Mouse (Mus musculus) intestine, embryonic 15.5 days (tissue): Measurements from ENCODE around the gene Sirt2. TPM values are rescaled to one million over a fixed set of nuclear protein-coding genes. Genes with fewer than 3 reads are reported as not detected.

Experiments used
- ATAC-seq: fragments of 200-750 bp; cut with Nextera tagmentation; 2 replicates; pipeline ENCODE4 v1.8.0; 2017; ENCODE audit warnings: moderate TSS enrichment, moderate library complexity
- H3K27ac ChIP-seq: fragments of 300-500 bp; sonication (generic); 2 replicates; pipeline ENCODE4 v1.5.1; 2015; ENCODE audit warnings: mild to moderate bottlenecking, inconsistent platforms
- H3K27me3 ChIP-seq: fragments of 300-500 bp; sonication (generic); replicated peaks from 2 replicates; pipeline ENCODE4 v1.6.1; 2015; ENCODE audit warnings: inconsistent platforms
- H3K36me3 ChIP-seq: fragments of 300-500 bp; sonication (generic); 2 replicates; pipeline ENCODE4 v1.6.1; 2015; ENCODE audit warnings: inconsistent platforms
- H3K4me1 ChIP-seq: fragments of 300-500 bp; sonication (generic); replicated peaks from 2 replicates; pipeline ENCODE4 v1.6.1; 2015; ENCODE audit warnings: inconsistent platforms
- H3K4me2 ChIP-seq: fragments of 300-500 bp; sonication (generic); replicated peaks from 2 replicates; pipeline ENCODE4 v1.6.1; 2015; ENCODE audit warnings: mild to moderate bottlenecking, inconsistent platforms
- H3K4me3 ChIP-seq: fragments of 300-500 bp; sonication (generic); replicated peaks from 2 replicates; pipeline ENCODE4 v1.5.1; 2015; ENCODE audit warnings: inconsistent platforms
- H3K9ac ChIP-seq: fragments of 300-500 bp; sonication (generic); 2 replicates; pipeline ENCODE4 v1.6.1; 2015; ENCODE audit warnings: inconsistent platforms
- H3K9me3 ChIP-seq: fragments of 300-500 bp; sonication (generic); 2 replicates; pipeline ENCODE4 v1.6.1; 2016; ENCODE audit warnings: inconsistent platforms
- WGBS: fragments of 180-500 bp; shearing (Covaris S2); methylation state at CpG from one replicate; pipeline ENCODE4 v1.1.7; 2015; 5-methylcytosine and 5-hydroxymethylcytosine counted together
- polyA plus RNA-seq: library from polyadenylated mRNA; unstranded; fragments of >200 nt; fragmentation: Nextera tagmentation; extraction: Ambion mirVana; gene quantifications from 2 replicates; pipeline ENCODE4 v1.2.1, GENCODE M21; 2015

Gene Sirt2
- polyA plus RNA-seq, 1 experiment from 2014 or later = 54.9 TPM

GRCm38 (mm10) chr7:28769414-28769958 lies 3.0 kb downstream of the Sirt2 start:
- no peaks in the 10 kb centered on the region for H3K36me3 ChIP-seq
- ATAC-seq = no peak
- H3K27ac ChIP-seq = no peak overlapping the region
- 93% methylated on average over 9 of the region's 9 CpGs for WGBS
- no peak overlapping the region for H3K4me2 ChIP-seq
- H3K4me1 ChIP-seq = peaks cover 17% of the 10 kb centered on the region
- H3K27me3 ChIP-seq = no peaks in the 10 kb centered on the region
- no peak overlapping the region for H3K9ac ChIP-seq
- no peak overlapping the region for H3K4me3 ChIP-seq
- no peaks in the 10 kb centered on the region for H3K9me3 ChIP-seq

- H3K36me3 ChIP-seq = no peaks in the 10 kb centered on the region
- peaks cover 15% of the 10 kb centered on the region for H3K4me1 ChIP-seq
- no peak overlapping the region for H3K4me3 ChIP-seq
- no peak overlapping the region for H3K4me2 ChIP-seq
- H3K27ac ChIP-seq = no peak overlapping the region
- H3K27me3 ChIP-seq = no peaks in the 10 kb centered on the region
- no peak for ATAC-seq
- H3K9ac ChIP-seq = no peak overlapping the region
- H3K9me3 ChIP-seq = no peaks in the 10 kb centered on the region
- 83% methylated on average over 3 of the region's 3 CpGs for WGBS
These were observed 3.8 kb downstream of the Sirt2 start for GRCm38 (mm10) chr7:28770309-28770708.

- H3K4me1 ChIP-seq = peaks cover 10% of the 10 kb centered on the region
- no peak for ATAC-seq
- H3K27me3 ChIP-seq = no peaks in the 10 kb centered on the region
- H3K9me3 ChIP-seq = no peaks in the 10 kb centered on the region
- no peaks in the 10 kb centered on the region for H3K36me3 ChIP-seq
- no peak overlapping the region for H3K9ac ChIP-seq
- H3K27ac ChIP-seq = no peak overlapping the region
- WGBS = 90% methylated on average over 11 of the region's 11 CpGs
- no peak overlapping the region for H3K4me3 ChIP-seq
- no peak overlapping the region for H3K4me2 ChIP-seq
These were observed 5.3 kb downstream of the Sirt2 start for GRCm38 (mm10) chr7:28771867-28772266.

- no peaks in the 10 kb centered on the region for H3K36me3 ChIP-seq
- no peak overlapping the region for H3K9ac ChIP-seq
- no peak for ATAC-seq
- no peak overlapping the region for H3K27ac ChIP-seq
- H3K4me3 ChIP-seq = no peak overlapping the region
- no peaks in the 10 kb centered on the region for H3K9me3 ChIP-seq
- no peaks in the 10 kb centered on the region for H3K27me3 ChIP-seq
- H3K4me2 ChIP-seq = no peak overlapping the region
- no peaks in the 10 kb centered on the region for H3K4me1 ChIP-seq
- WGBS = 75% methylated on average over 3 of the region's 3 CpGs
These were observed 6.6 kb downstream of the Sirt2 start for GRCm38 (mm10) chr7:28773163-28773562.

- Histone ChIP-seq H3K27me3 (no peaks in the 10 kb centered on the region), H3K9me3 (no peaks in the 10 kb centered on the region), H3K27ac (no peak overlapping the region), H3K4me3 (no peak overlapping the region), H3K9ac (no peak overlapping the region), H3K4me1 (no peaks in the 10 kb centered on the region), H3K4me2 (no peak overlapping the region), H3K36me3 (no peaks in the 10 kb centered on the region)
- ATAC-seq = no peak
- whole genome bisulfite sequencing = 88% methylated on average over 12 of the region's 12 CpGs
These were observed 7.6 kb downstream of the Sirt2 start for GRCm38 (mm10) chr7:28774164-28774563.

GRCm38 (mm10) chr7:28775129-28775528 lies 8.6 kb downstream of the Sirt2 start:
- WGBS = 90% methylated on average over 7 of the region's 7 CpGs
- Histone ChIP-seq H3K4me3 (no peak overlapping the region), H3K36me3 (no peaks in the 10 kb centered on the region), H3K9me3 (no peaks in the 10 kb centered on the region), H3K27ac (no peak overlapping the region), H3K9ac (no peak overlapping the region), H3K4me1 (peaks cover under 1% of the 10 kb centered on the region), H3K4me2 (no peak overlapping the region), H3K27me3 (no peaks in the 10 kb centered on the region)
- no peak for ATAC-seq

GRCm38 (mm10) chr7:28778825-28779224 lies 12.3 kb downstream of the Sirt2 start:
- WGBS = 83% methylated on average over 9 of the region's 9 CpGs
- Histone ChIP-seq H3K27ac (no peak overlapping the region), H3K4me1 (peaks cover 6% of the 10 kb centered on the region), H3K27me3 (no peaks in the 10 kb centered on the region), H3K4me3 (no peak overlapping the region), H3K9me3 (no peaks in the 10 kb centered on the region), H3K9ac (no peak overlapping the region), H3K4me2 (no peak overlapping the region), H3K36me3 (no peaks in the 10 kb centered on the region)
- ATAC-seq = no peak

- peak overlapping the region; percentile 42 for H3K27ac ChIP-seq
These were observed 13.6 kb downstream of the Sirt2 start for GRCm38 (mm10) chr7:28780067-28780658.

GRCm38 (mm10) chr7:28780857-28781256 lies 14.3 kb downstream of the Sirt2 start:
- no peak overlapping the region for H3K4me3 ChIP-seq

More at GRCm38 (mm10) chr7:28780067-28780658, 13.6 kb downstream of the Sirt2 start:
- Histone ChIP-seq H3K4me1 (peaks cover 6% of the 10 kb centered on the region), H3K36me3 (no peaks in the 10 kb centered on the region), H3K9me3 (no peaks in the 10 kb centered on the region), H3K27me3 (no peaks in the 10 kb centered on the region), H3K4me3 (no peak overlapping the region), H3K4me2 (no peak overlapping the region), H3K9ac (no peak overlapping the region)
- 45% methylated on average over 6 of the region's 6 CpGs for WGBS
- peak; percentile 86 for ATAC-seq

GRCm38 (mm10) chr7:28781261-28781663 lies 14.7 kb downstream of the Sirt2 start:
- Histone ChIP-seq H3K4me3 (no peak overlapping the region), H3K27ac (no peak overlapping the region), H3K9me3 (no peaks in the 10 kb centered on the region), H3K36me3 (no peaks in the 10 kb centered on the region), H3K9ac (no peak overlapping the region), H3K4me2 (no peak overlapping the region), H3K4me1 (peaks cover 6% of the 10 kb centered on the region), H3K27me3 (no peaks in the 10 kb centered on the region)
- 90% methylated on average over 8 of the region's 8 CpGs for WGBS
- ATAC-seq = no peak

More at GRCm38 (mm10) chr7:28780857-28781256, 14.3 kb downstream of the Sirt2 start:
- 73% methylated on average over 7 of the region's 7 CpGs for WGBS
- peaks cover 6% of the 10 kb centered on the region for H3K4me1 ChIP-seq
- peak overlapping the region; percentile 42; the same call in 1 of the 2 replicates for H3K27ac ChIP-seq
- H3K4me2 ChIP-seq = no peak overlapping the region
- no peak for ATAC-seq
- H3K27me3 ChIP-seq = no peaks in the 10 kb centered on the region
- no peak overlapping the region for H3K9ac ChIP-seq
- no peaks in the 10 kb centered on the region for H3K36me3 ChIP-seq
- H3K9me3 ChIP-seq = no peaks in the 10 kb centered on the region

GRCm38 (mm10) chr7:28785161-28785560 lies 18.6 kb downstream of the Sirt2 start:
- no peak for ATAC-seq
- Histone ChIP-seq H3K4me3 (no peak overlapping the region), H3K36me3 (no peaks in the 10 kb centered on the region), H3K9ac (no peak overlapping the region), H3K27ac (no peak overlapping the region), H3K27me3 (no peaks in the 10 kb centered on the region), H3K9me3 (no peaks in the 10 kb centered on the region), H3K4me2 (no peak overlapping the region), H3K4me1 (peaks cover 12% of the 10 kb centered on the region)
- WGBS = 81% methylated on average over 5 of the region's 5 CpGs

- Histone ChIP-seq H3K9ac (no peak overlapping the region), H3K4me2 (no peak overlapping the region), H3K27me3 (no peaks in the 10 kb centered on the region), H3K36me3 (no peaks in the 10 kb centered on the region), H3K4me3 (no peak overlapping the region), H3K27ac (no peak overlapping the region), H3K4me1 (peaks cover 22% of the 10 kb centered on the region), H3K9me3 (no peaks in the 10 kb centered on the region)
- WGBS = 94% methylated on average over 9 of the region's 9 CpGs
- no peak for ATAC-seq
These were observed 21.3 kb downstream of the Sirt2 start for GRCm38 (mm10) chr7:28787884-28788283.
